Mouse (Mus musculus) forebrain, embryonic 11.5 days (tissue): ENCODE measurements around the gene Iqschfp. TPM values are rescaled to one million over a fixed set of nuclear protein-coding genes. Genes with fewer than 3 reads are reported as not detected.

ENCODE experiments used
- ATAC-seq: fragments of 200-750 bp; cut with Nextera tagmentation; replicated peaks from 2 replicates; pipeline ENCODE4 v1.8.0; 2017; ENCODE audit warnings: moderate TSS enrichment; ENCODE audit not compliant: low FRiP score
- DNase-seq: peaks from one replicate; pipeline ENCODE4 v3.0.0-alpha.2; 2017; ENCODE audit warnings: low spot score
- H3K27ac ChIP-seq: fragments of 300-500 bp; sonication (generic); 2 replicates; pipeline ENCODE4 v1.5.1; 2014; ENCODE audit warnings: low read depth, low read length
- H3K27me3 ChIP-seq: fragments of 300-500 bp; sonication (generic); 2 replicates; pipeline ENCODE4 v1.6.1; 2014; ENCODE audit warnings: mild to moderate bottlenecking, low read length, mixed read lengths; ENCODE audit not compliant: control insufficient read depth, insufficient read depth
- H3K36me3 ChIP-seq: fragments of 300-500 bp; sonication (generic); 2 replicates; pipeline ENCODE4 v1.6.1; 2014; ENCODE audit warnings: mild to moderate bottlenecking, low read length, moderate library complexity, mixed read lengths; ENCODE audit not compliant: control insufficient read depth, insufficient read depth
- H3K4me1 ChIP-seq: fragments of 300-500 bp; sonication (generic); replicated peaks from 2 replicates; pipeline ENCODE4 v1.6.1; 2014; ENCODE audit warnings: low read length, mixed read lengths; ENCODE audit not compliant: control insufficient read depth, insufficient read depth
- H3K4me2 ChIP-seq: fragments of 300-500 bp; sonication (generic); 2 replicates; pipeline ENCODE4 v1.6.1; 2014; ENCODE audit warnings: low read depth, mild to moderate bottlenecking, low read length, moderate library complexity, mixed read lengths; ENCODE audit not compliant: severe bottlenecking
- H3K4me3 ChIP-seq: fragments of 300-500 bp; sonication (generic); 2 replicates; pipeline ENCODE4 v1.5.1; 2014; ENCODE audit warnings: low read depth, low read length
- H3K9ac ChIP-seq: fragments of 300-500 bp; sonication (generic); 2 replicates; pipeline ENCODE4 v1.6.1; 2014; ENCODE audit warnings: low read length
- H3K9me3 ChIP-seq: fragments of 300-500 bp; sonication (generic); 2 replicates; pipeline ENCODE4 v1.6.1; 2016; ENCODE audit warnings: low read length, mixed read lengths; ENCODE audit not compliant: control insufficient read depth
- WGBS: fragments of 180-500 bp; shearing (Covaris S2); extraction: QIAGEN DNeasy Blood & Tissue Kit; methylation state at CpG from one replicate; pipeline ENCODE4 v1.1.7; 2014; 5-methylcytosine and 5-hydroxymethylcytosine counted together
- polyA plus RNA-seq: library from polyadenylated mRNA; unstranded; fragments of >200 nt; fragmentation: Nextera tagmentation; extraction: Ambion mirVana; gene quantifications from 2 replicates; pipeline ENCODE4 v1.2.1, GENCODE M21; 2014

Iqschfp gene
- polyA plus RNA-seq, 1 experiment from 2014 or later, result 1.3 TPM

- 88% methylated on average over 2 of the region's 2 CpGs for WGBS
- H3K27ac ChIP-seq, result no peak overlapping the region
- no peak for DNase-seq
- no peak for ATAC-seq
- H3K4me1 ChIP-seq, result no peaks in the 10 kb centered on the region
- no peaks in the 10 kb centered on the region for H3K27me3 ChIP-seq
- H3K4me3 ChIP-seq, result no peak overlapping the region
- H3K4me2 ChIP-seq, result no peak overlapping the region
- H3K36me3 ChIP-seq, result no peaks in the 10 kb centered on the region
- no peak overlapping the region for H3K9ac ChIP-seq
- no peaks in the 10 kb centered on the region for H3K9me3 ChIP-seq
Measured at GRCm38 (mm10) chr3:68378799-68379198, 486.8 kb downstream of the Iqschfp start.

GRCm38 (mm10) chr3:68379242-68379641 is 487.2 kb downstream of the Iqschfp start:
- no peaks in the 10 kb centered on the region for H3K36me3 ChIP-seq
- H3K4me2 ChIP-seq, result no peak overlapping the region
- H3K4me1 ChIP-seq, result no peaks in the 10 kb centered on the region
- DNase-seq, result no peak
- no peak for ATAC-seq
- WGBS, result 63% methylated on average over 7 of the region's 7 CpGs
- no peak overlapping the region for H3K27ac ChIP-seq
- H3K27me3 ChIP-seq, result no peaks in the 10 kb centered on the region
- no peaks in the 10 kb centered on the region for H3K9me3 ChIP-seq
- no peak overlapping the region for H3K4me3 ChIP-seq
- H3K9ac ChIP-seq, result no peak overlapping the region

GRCm38 (mm10) chr3:68383672-68384071 is 491.6 kb downstream of the Iqschfp start:
- Histone ChIP-seq H3K4me3 (no peak overlapping the region), H3K27ac (no peak overlapping the region), H3K9ac (no peak overlapping the region), H3K4me2 (no peak overlapping the region), H3K9me3 (no peaks in the 10 kb centered on the region), H3K4me1 (no peaks in the 10 kb centered on the region), H3K27me3 (no peaks in the 10 kb centered on the region), H3K36me3 (no peaks in the 10 kb centered on the region)
- DNase-seq, result no peak
- ATAC-seq, result no peak

- ATAC-seq, result no peak
- H3K27me3 ChIP-seq, result no peaks in the 10 kb centered on the region
- H3K36me3 ChIP-seq, result no peaks in the 10 kb centered on the region
- H3K4me2 ChIP-seq, result no peak overlapping the region
- no peak overlapping the region for H3K4me3 ChIP-seq
- DNase-seq, result no peak
- no peak overlapping the region for H3K27ac ChIP-seq
- no peak overlapping the region for H3K9ac ChIP-seq
- WGBS, result 88% methylated on average over 3 of the region's 3 CpGs
- no peaks in the 10 kb centered on the region for H3K4me1 ChIP-seq
- no peaks in the 10 kb centered on the region for H3K9me3 ChIP-seq
Measured at GRCm38 (mm10) chr3:68385544-68385943, 493.5 kb downstream of the Iqschfp start.

- no peak overlapping the region for H3K9ac ChIP-seq
- H3K27me3 ChIP-seq, result no peaks in the 10 kb centered on the region
- H3K4me3 ChIP-seq, result no peak overlapping the region
- ATAC-seq, result no peak
- H3K4me2 ChIP-seq, result no peak overlapping the region
- no peak overlapping the region for H3K27ac ChIP-seq
- no peaks in the 10 kb centered on the region for H3K36me3 ChIP-seq
- no peak for DNase-seq
- 93% methylated on average over 3 of the region's 3 CpGs for WGBS
- no peaks in the 10 kb centered on the region for H3K4me1 ChIP-seq
- no peaks in the 10 kb centered on the region for H3K9me3 ChIP-seq
Measured at GRCm38 (mm10) chr3:68388023-68388422, 496.0 kb downstream of the Iqschfp start.

- Histone ChIP-seq H3K4me1 (no peaks in the 10 kb centered on the region), H3K9ac (no peak overlapping the region), H3K9me3 (no peaks in the 10 kb centered on the region), H3K4me2 (no peak overlapping the region), H3K4me3 (no peak overlapping the region), H3K27ac (no peak overlapping the region), H3K36me3 (no peaks in the 10 kb centered on the region), H3K27me3 (no peaks in the 10 kb centered on the region)
- 84% methylated on average over 2 of the region's 2 CpGs for WGBS
- ATAC-seq, result no peak
- no peak for DNase-seq
Measured at GRCm38 (mm10) chr3:68393578-68393977, 501.5 kb downstream of the Iqschfp start.

- DNase-seq, result no peak
- 85% methylated on average over 3 of the region's 3 CpGs for WGBS
- H3K4me2 ChIP-seq, result no peak overlapping the region
Measured at GRCm38 (mm10) chr3:68398691-68399090, 506.7 kb downstream of the Iqschfp start.

GRCm38 (mm10) chr3:68400121-68400520 is 508.1 kb downstream of the Iqschfp start:
- Histone ChIP-seq H3K4me1 (0 out of 2 replicates have a peak, but pooled peaks cover 2% of the 10 kb centered on the region), H3K9me3 (no peaks in the 10 kb centered on the region), H3K27ac (no peak overlapping the region), H3K4me3 (no peak overlapping the region), H3K4me2 (no peak overlapping the region), H3K36me3 (no peaks in the 10 kb centered on the region), H3K9ac (no peak overlapping the region), H3K27me3 (no peaks in the 10 kb centered on the region)
- WGBS, result 69% methylated on average over 7 of the region's 7 CpGs
- DNase-seq (no peak), ATAC-seq (no peak)

More at GRCm38 (mm10) chr3:68398691-68399090, 506.7 kb downstream of the Iqschfp start:
- Histone ChIP-seq H3K9me3 (no peaks in the 10 kb centered on the region), H3K4me1 (0 out of 2 replicates have a peak, but pooled peaks cover 2% of the 10 kb centered on the region), H3K4me3 (no peak overlapping the region), H3K27me3 (no peaks in the 10 kb centered on the region), H3K27ac (no peak overlapping the region), H3K36me3 (no peaks in the 10 kb centered on the region), H3K9ac (no peak overlapping the region)
- no peak for ATAC-seq

GRCm38 (mm10) chr3:68403343-68403742 is 511.3 kb downstream of the Iqschfp start:
- Histone ChIP-seq H3K4me1 (peaks cover 4% of the 10 kb centered on the region; the same call in 1 of the 2 replicates), H3K27ac (no peak overlapping the region), H3K4me2 (no peak overlapping the region), H3K36me3 (no peaks in the 10 kb centered on the region), H3K4me3 (no peak overlapping the region), H3K9me3 (no peaks in the 10 kb centered on the region), H3K9ac (no peak overlapping the region), H3K27me3 (no peaks in the 10 kb centered on the region)
- WGBS, result 91% methylated on average over 4 of the region's 4 CpGs
- DNase-seq (no peak), ATAC-seq (no peak)
